Mouse (Mus musculus): ENCODE results near the gene Polr2m. TPM values are rescaled to one million over a fixed set of nuclear protein-coding genes. Genes with fewer than 3 reads are reported as not detected.

Gene Polr2m
- polyA plus RNA-seq, 1 experiment from 2014 or later: 305 TPM

DNA sequence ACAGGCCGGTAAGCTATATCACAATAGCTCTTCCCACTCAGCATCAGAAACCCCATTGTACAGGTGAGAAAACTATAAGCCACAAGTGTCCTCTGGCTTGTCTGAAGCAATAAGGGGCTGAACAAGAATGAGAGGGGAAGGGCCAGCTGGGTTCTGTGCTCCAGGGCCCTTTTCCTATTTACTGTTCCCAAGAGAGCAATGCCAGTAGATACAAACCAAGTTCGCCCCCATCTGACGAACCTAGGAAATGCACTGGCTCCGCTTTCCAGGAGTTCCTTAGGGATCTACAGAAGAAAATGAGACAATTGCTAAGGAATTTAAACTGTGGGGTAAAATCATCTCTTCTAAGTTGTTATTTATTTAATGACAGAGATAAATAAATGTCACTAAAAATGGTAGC lies 38.2 kb downstream of the Polr2m start:
- Histone ChIP-seq H3K9ac (ENCODE audit: low read length) (no peak overlapping the region), H3K27ac (replicated peaks in 1 of 2; ENCODE audit: control insufficient read depth in 1 of 2, insufficient read depth in 1 of 2, low read depth in 2 of 2, low read length in 2 of 2) (no peak overlapping the region), H3K27me3 (ENCODE audit: control insufficient read depth, insufficient read depth, low read length) (0 out of 2 replicates have a peak, but pooled peaks cover 2% of the 10 kb centered on the region), H3K4me2 (ENCODE audit: low read length) (no peak overlapping the region), H3K36me3 (ENCODE audit: control insufficient read depth, insufficient read depth, low read length) (no peaks in the 10 kb centered on the region), H3K4me1 (ENCODE audit: control insufficient read depth in 2 of 2, insufficient read depth in 2 of 2, low read length in 2 of 2) (no peaks in the 10 kb centered on the region), H3K4me3 (ENCODE audit: control insufficient read depth in 1 of 2, insufficient read depth in 1 of 2, low read depth in 1 of 2, low read length in 2 of 2) (no peak overlapping the region), H3K9me3 (ENCODE audit: control insufficient read depth, low read length) (no peaks in the 10 kb centered on the region)
- 27% methylated on average over 4 of the region's 4 CpGs for WGBS
- ATAC-seq (ENCODE audit: insufficient number of reproducible peaks, insufficient read depth, low FRiP score, low read depth): no peak

DNA sequence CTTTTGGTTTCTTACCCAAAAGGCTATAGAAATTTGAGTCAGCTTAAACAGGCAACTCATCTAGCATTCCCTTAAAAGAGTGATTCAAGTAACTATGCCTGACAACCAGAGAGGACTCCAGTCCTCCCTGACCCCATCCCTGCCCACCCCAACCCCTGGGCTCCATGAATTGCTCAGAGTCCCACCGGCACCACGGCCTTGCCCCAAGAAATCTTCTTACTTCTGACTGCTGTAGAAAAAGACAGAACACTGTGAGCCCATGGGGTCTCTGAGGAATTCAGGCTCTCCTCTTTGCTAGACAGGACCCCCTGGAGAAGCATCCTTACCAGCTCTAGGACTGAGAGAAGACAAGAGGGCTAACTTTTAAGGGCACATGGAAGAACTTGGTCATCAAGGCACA lies 40.4 kb downstream of the Polr2m start:
- WGBS: 80% methylated on average over 2 of the region's 2 CpGs
- H3K9ac ChIP-seq (ENCODE audit: low read length): no peak overlapping the region

DNA sequence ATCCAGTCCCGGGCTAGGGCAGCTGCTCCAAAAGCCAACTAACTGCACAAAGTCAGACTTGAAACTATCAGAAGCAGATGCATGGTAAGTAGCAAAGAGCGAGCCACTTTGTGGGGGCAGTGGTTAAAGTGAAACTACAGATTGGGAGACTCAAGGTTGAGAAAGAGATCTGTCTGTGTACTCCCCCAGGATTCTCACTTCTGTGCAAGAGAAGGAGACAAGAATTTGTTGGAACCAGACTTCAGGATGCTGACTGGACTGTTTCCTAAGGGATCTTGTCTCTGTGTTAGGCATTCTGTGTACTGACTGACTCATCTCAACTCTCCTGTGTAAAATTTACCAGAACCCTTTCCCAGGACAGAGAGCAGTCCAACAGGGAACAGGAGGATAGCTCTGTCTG lies 47.6 kb downstream of the Polr2m start:
- WGBS: 81% methylated on average over 2 of the region's 2 CpGs
- no peak overlapping the region for H3K27ac ChIP-seq (replicated peaks in 1 of 2; ENCODE audit: control insufficient read depth in 1 of 2, insufficient read depth in 1 of 2, low read depth in 2 of 2, low read length in 2 of 2)
- no peak for ATAC-seq (ENCODE audit: insufficient number of reproducible peaks, insufficient read depth, low FRiP score, low read depth)
- H3K4me1 ChIP-seq (ENCODE audit: control insufficient read depth in 2 of 2, insufficient read depth in 2 of 2, low read length in 2 of 2): no peaks in the 10 kb centered on the region
- H3K27me3 ChIP-seq (ENCODE audit: control insufficient read depth, insufficient read depth, low read length): no peaks in the 10 kb centered on the region
- no peak overlapping the region for H3K9ac ChIP-seq (ENCODE audit: low read length)
- no peaks in the 10 kb centered on the region for H3K9me3 ChIP-seq (ENCODE audit: control insufficient read depth, low read length)
- no peak overlapping the region for H3K4me3 ChIP-seq (ENCODE audit: control insufficient read depth in 1 of 2, insufficient read depth in 1 of 2, low read depth in 1 of 2, low read length in 2 of 2)
- no peak overlapping the region for H3K4me2 ChIP-seq (ENCODE audit: low read length)
- no peaks in the 10 kb centered on the region for H3K36me3 ChIP-seq (ENCODE audit: control insufficient read depth, insufficient read depth, low read length)

More for the DNA sequence above, 40.4 kb downstream of the Polr2m start:
- H3K36me3 ChIP-seq (ENCODE audit: control insufficient read depth, insufficient read depth, low read length): no peaks in the 10 kb centered on the region
- no peak overlapping the region for H3K4me2 ChIP-seq (ENCODE audit: low read length)
- H3K4me1 ChIP-seq (ENCODE audit: control insufficient read depth in 2 of 2, insufficient read depth in 2 of 2, low read length in 2 of 2): no peaks in the 10 kb centered on the region
- no peak overlapping the region for H3K27ac ChIP-seq (replicated peaks in 1 of 2; ENCODE audit: control insufficient read depth in 1 of 2, insufficient read depth in 1 of 2, low read depth in 2 of 2, low read length in 2 of 2)
- H3K27me3 ChIP-seq (ENCODE audit: control insufficient read depth, insufficient read depth, low read length): 0 out of 2 replicates have a peak, but pooled peaks cover 2% of the 10 kb centered on the region
- no peak for ATAC-seq (ENCODE audit: insufficient number of reproducible peaks, insufficient read depth, low FRiP score, low read depth)
- H3K4me3 ChIP-seq (ENCODE audit: control insufficient read depth in 1 of 2, insufficient read depth in 1 of 2, low read depth in 1 of 2, low read length in 2 of 2): no peak overlapping the region
- H3K9me3 ChIP-seq (ENCODE audit: control insufficient read depth, low read length): no peaks in the 10 kb centered on the region

Other genes with a start within 250 kb of the Polr2m start
- gene Myzap, start 106.4 kb upstream of the Polr2m start, polyA plus RNA-seq (2014; fragmentation: Nextera tagmentation; extraction: Ambion mirVana): 125 and 136 TPM in 2 replicates